Mouse (Mus musculus) c-Kit-positive CD71-positive TER-119-positive erythroid progenitor cells, embryonic 14.5 days (primary cell): ENCODE results near the gene Tmem14a.
A peak's percentile ranks its signal among the peaks of the same experiment; 100 is the strongest.
"Not testable (repeated sequence)": the region's sequence is repeated elsewhere in the genome, so short reads cannot be mapped to it uniquely, and the experiment has no call there.

Experiments
- DNase-seq: peaks from one replicate; pipeline ENCODE4 v3.0.0-alpha.2; 2013; ENCODE audit warnings: low spot score

Tmem14a gene

GRCm38 (mm10) chr1:21218489-21218919, at the start of gene Tmem14a:
Tmem14a (plus strand) TSS chr1:21218575.
- DNase-seq: peak; percentile 72

GRCm38 (mm10) chr1:21185196-21185595, 33.2 kb upstream of the Tmem14a start:
- no peak for DNase-seq

GRCm38 (mm10) chr1:21206241-21206640, 12.1 kb upstream of the Tmem14a start:
- DNase-seq: no peak

- DNase-seq: not testable (repeated sequence)
Observed at GRCm38 (mm10) chr1:21213537-21213936, 4.8 kb upstream of the Tmem14a start.

GRCm38 (mm10) chr1:21213991-21214692, 4.2 kb upstream of the Tmem14a start:
- not testable (repeated sequence) for DNase-seq

GRCm38 (mm10) chr1:21227756-21228395, 9.5 kb downstream of the Tmem14a start:
- DNase-seq: no peak

- not testable (repeated sequence) for DNase-seq
Observed at GRCm38 (mm10) chr1:21228740-21229722, 10.7 kb downstream of the Tmem14a start.

GRCm38 (mm10) chr1:21230376-21230775, 12.0 kb downstream of the Tmem14a start:
- DNase-seq: no peak

- DNase-seq: no peak
Observed at GRCm38 (mm10) chr1:21231744-21232464, 13.5 kb downstream of the Tmem14a start.

- DNase-seq: no peak
Observed at GRCm38 (mm10) chr1:21232516-21232915, 14.1 kb downstream of the Tmem14a start.

- DNase-seq: no peak
Observed at GRCm38 (mm10) chr1:21235359-21235758, 17.0 kb downstream of the Tmem14a start.

GRCm38 (mm10) chr1:21239911-21240898, 21.8 kb downstream of the Tmem14a start, which contains the start of gene Gsta3:
Gsta3 (plus strand) TSS chr1:21240589.
- DNase-seq: no peak

GRCm38 (mm10) chr1:21241096-21241495, 22.7 kb downstream of the Tmem14a start:
- no peak for DNase-seq

GRCm38 (mm10) chr1:21244290-21244960, 26.1 kb downstream of the Tmem14a start:
- no peak for DNase-seq

- no peak for DNase-seq
Observed at GRCm38 (mm10) chr1:21246136-21246535, 27.8 kb downstream of the Tmem14a start.

- no peak for DNase-seq
Observed at GRCm38 (mm10) chr1:21247896-21248295, 29.5 kb downstream of the Tmem14a start.

GRCm38 (mm10) chr1:21248560-21249390, 30.4 kb downstream of the Tmem14a start:
- no peak for DNase-seq

- DNase-seq: no peak
Observed at GRCm38 (mm10) chr1:21251661-21252060, 33.3 kb downstream of the Tmem14a start.
